In the genomic region with DNA sequence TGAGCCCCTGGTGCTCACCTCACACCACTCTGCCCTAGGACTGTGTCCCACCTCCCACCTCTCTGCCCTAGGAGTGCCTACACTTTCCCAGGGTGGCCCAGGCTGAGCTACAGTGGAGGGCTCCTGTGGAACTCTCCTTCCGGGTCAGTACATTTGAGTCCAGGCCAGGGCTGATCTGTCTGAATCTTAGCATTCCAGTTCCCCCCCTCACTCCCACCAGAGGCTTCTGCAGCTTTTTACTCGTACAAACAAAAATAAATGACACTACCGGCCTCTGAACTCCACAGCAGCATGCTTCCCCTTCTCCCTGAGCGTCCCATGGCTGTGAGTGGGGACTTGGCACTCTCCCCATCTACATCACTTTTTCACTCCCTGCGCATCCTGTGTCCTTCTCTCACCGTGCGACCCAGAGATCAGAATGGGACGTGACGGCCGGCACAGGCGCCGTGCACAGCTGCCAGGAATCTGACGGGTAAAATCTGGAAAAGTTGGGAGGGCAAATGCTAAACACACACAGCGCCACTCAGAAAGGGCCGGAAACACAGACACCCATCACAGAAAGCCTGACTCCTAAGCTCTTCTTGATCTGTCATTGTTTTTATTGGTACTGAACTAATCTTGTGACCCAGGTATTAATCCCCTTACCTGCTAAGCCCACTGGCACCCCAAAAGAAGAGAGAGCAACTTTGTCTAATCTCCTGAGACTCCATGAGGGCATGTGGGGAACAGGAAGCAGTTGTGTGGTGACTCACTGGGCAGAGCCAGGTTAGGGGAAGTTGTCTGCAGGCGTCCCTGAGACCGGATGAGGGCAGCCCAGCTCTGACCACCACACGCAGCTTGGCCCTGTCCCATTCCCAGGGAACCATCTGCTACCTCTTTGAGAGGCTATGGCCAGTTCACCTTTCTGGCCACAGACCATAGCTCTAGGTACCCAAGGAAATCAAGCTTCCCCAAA, we compare ENCODE assay signal across 9 mouse cellular contexts. TPM values are rescaled to one million over a fixed set of nuclear protein-coding genes. Genes with fewer than 3 reads are reported as not detected.
DNase-seq lines count a peak whose midpoint lies in the region; ATAC-seq and TF ChIP-seq lines count a peak whose summit lies in the region.
"Had no signal": no experiment of that assay in that cellular context is flagged by ENCODE, and none has a peak within 500 bp of the region (broad histone marks: within the 10 kb centered on the region; RNA-seq: fewer than 3 reads in every experiment).

No protein-coding gene starts in this region.

- intact Hi-C loops in heart, postnatal 25 days (cut with DNase I), result no loop called here

- H3K27ac ChIP-seq in layer of hippocampus, adult 2 months, result peak overlapping the region; percentile 74
- peak overlapping the region; percentile 87 for H3K27ac ChIP-seq in lung, embryonic 15.5 days
- H3K27ac ChIP-seq: limb, embryonic 15.5 days had no signal

- TF ChIP-seq CTCF in layer of hippocampus, adult 2 months (conservative IDR thresholded peaks at IDR 0.05), result no peak

- H3K36me3 ChIP-seq in lung, embryonic 15.5 days, result peaks cover 14% of the 10 kb centered on the region; the same call in 1 of the 2 replicates

- H3K9me3 ChIP-seq in lung, embryonic 15.5 days, result no peaks in the 10 kb centered on the region
- H3K9me3 ChIP-seq: limb, embryonic 15.5 days had no signal

- no peak overlapping the region for H3K4me3 ChIP-seq in layer of hippocampus, adult 2 months
- H3K4me3 ChIP-seq in lung, embryonic 15.5 days, result no peak overlapping the region
- H3K4me3 ChIP-seq: limb, embryonic 15.5 days had no signal

- H3K4me2 ChIP-seq in lung, embryonic 15.5 days, result no peak overlapping the region
- H3K4me2 ChIP-seq: limb, embryonic 15.5 days had no signal

- no peak overlapping the region for H3K9ac ChIP-seq in lung, embryonic 15.5 days
- H3K9ac ChIP-seq: limb, embryonic 15.5 days had no signal

- peaks cover 51% of the 10 kb centered on the region for H3K4me1 ChIP-seq in lung, embryonic 15.5 days

- WGBS in lung, embryonic 15.5 days, result 43% methylated on average over 18 of the region's 18 CpGs

- DNase-seq in layer of hippocampus, adult 2 months (ENCODE audit: low spot score in 2 of 2), result no peak
- no peak for DNase-seq in layer of hippocampus, postnatal 10 days (ENCODE audit: low spot score in 2 of 2)
- peak; percentile 74 for DNase-seq in cerebellum, adult 8-10 months
- DNase-seq in heart, postnatal 25 days (ENCODE audit: low spot score), result peak; percentile 57
- no peak for DNase-seq in thymus, postnatal 14 days
- no peak for DNase-seq in thymus, postnatal 4 days
- DNase-seq in urinary bladder, postnatal 36 days (ENCODE audit: low spot score in 2 of 2), result no peak

- peak; percentile 71 for ATAC-seq in lung, embryonic 15.5 days (ENCODE audit: borderline replicate concordance, extremely low read depth, low FRiP score, low TSS enrichment)

- no peaks in the 10 kb centered on the region for H3K27me3 ChIP-seq in lung, embryonic 15.5 days
- H3K27me3 ChIP-seq: limb, embryonic 15.5 days had no signal

RNA-seq across cellular contexts. Expression of gene Hic1, which starts 16.4 kb away (rescaled TPM):
- total RNA-seq in layer of hippocampus, adult 2 months (2021), result 1 to 10 TPM; 3.8 to 3.9 TPM
- 1 to 10 TPM; 3.3 to 6.1 TPM for total RNA-seq in layer of hippocampus, postnatal 10 days (2021)
- total RNA-seq in heart, postnatal 25 days (2021), result 10 to 100 TPM; 15.3 to 19.2 TPM
- polyA plus RNA-seq in lung, embryonic 15.5 days (2015; fragmentation: Nextera tagmentation; extraction: Ambion mirVana), result 20.1 and 21.7 TPM in 2 replicates

RNA-seq across cellular contexts. Expression of gene Ovca2, which starts 25.8 kb away (rescaled TPM):
- total RNA-seq in layer of hippocampus, adult 2 months (2021), result 10 to 100 TPM; 19.3 to 22.4 TPM
- total RNA-seq in layer of hippocampus, postnatal 10 days (2021), result 10 to 100 TPM; 10.1 to 11.1 TPM
- 1 to 10 TPM; 6.0 to 6.1 TPM for total RNA-seq in heart, postnatal 25 days (2021)
- 25.5 and 26.2 TPM in 2 replicates for polyA plus RNA-seq in lung, embryonic 15.5 days (2015; fragmentation: Nextera tagmentation; extraction: Ambion mirVana)

RNA-seq across cellular contexts. Expression of gene Dph1, which starts 38.2 kb away (rescaled TPM):
- 10 to 100 TPM; 30.7 to 31.4 TPM for total RNA-seq in layer of hippocampus, adult 2 months (2021)
- total RNA-seq in layer of hippocampus, postnatal 10 days (2021), result 10 to 100 TPM; 20.8 to 21.1 TPM
- total RNA-seq in heart, postnatal 25 days (2021), result 1 to 10 TPM; 7.4 to 9.0 TPM
- 20.4 and 21.0 TPM in 2 replicates for polyA plus RNA-seq in lung, embryonic 15.5 days (2015; fragmentation: Nextera tagmentation; extraction: Ambion mirVana)

RNA-seq across cellular contexts. Expression of gene Rtn4rl1, which starts 40.7 kb away (rescaled TPM):
- 100 to 1,000 TPM; 104 to 110 TPM for total RNA-seq in layer of hippocampus, adult 2 months (2021)
- total RNA-seq in layer of hippocampus, postnatal 10 days (2021), result 10 to 100 TPM; 54.5 to 58.5 TPM
- 1 to 10 TPM; 9.7 to 9.8 TPM for total RNA-seq in heart, postnatal 25 days (2021)
- 1.8 and 3.3 TPM in 2 replicates for polyA plus RNA-seq in lung, embryonic 15.5 days (2015; fragmentation: Nextera tagmentation; extraction: Ambion mirVana)

Comparison
In these comparisons a context has a peak if more than half of its experiments do, and no peak if none do; other contexts are left out.
1. DNase-seq: peak in cerebellum, adult 8-10 months (single experiment) and heart, postnatal 25 days (single experiment); none in layer of hippocampus, adult 2 months (0 of 2), layer of hippocampus, postnatal 10 days (0 of 2), thymus, postnatal 14 days (single experiment), thymus, postnatal 4 days (single experiment) and urinary bladder, postnatal 36 days (0 of 2).